Mouse (Mus musculus): ENCODE results near the gene Supt5. TPM values are rescaled to one million over a fixed set of nuclear protein-coding genes. Genes with fewer than 3 reads are reported as not detected.
A peak's percentile ranks its signal among the peaks of the same experiment; 100 is the strongest.

The Supt5 gene
- polyA plus RNA-seq, 1 experiment from 2014 or later = 104 TPM

GRCm38 (mm10) chr7:28278279-28278652 is 60.3 kb downstream of the Supt5 start:
- ATAC-seq (replicated peaks) = no peak
- H3K36me3 ChIP-seq = 0 out of 2 replicates have a peak, but pooled peaks cover under 1% of the 10 kb centered on the region
- H3K27ac ChIP-seq (replicated peaks) = peak overlapping the region; percentile 81
- H3K4me1 ChIP-seq = peaks cover 21% of the 10 kb centered on the region
- 84% methylated on average over 7 of the region's 7 CpGs for WGBS
- H3K9me3 ChIP-seq = no peaks in the 10 kb centered on the region
- peak overlapping the region; percentile 75 for H3K4me3 ChIP-seq
- H3K4me2 ChIP-seq (replicated peaks) = peak overlapping the region; percentile 79
- no peaks in the 10 kb centered on the region for H3K27me3 ChIP-seq
- H3K9ac ChIP-seq (replicated peaks) = peak overlapping the region; percentile 91

- Histone ChIP-seq H3K27ac (replicated peaks) (peak within 1 kb of the TSS; percentile 81), H3K36me3 (peaks cover 6% of the 10 kb centered on the region; the same call in 1 of the 2 replicates), H3K9ac (replicated peaks) (peak within 1 kb of the TSS; percentile 91), H3K4me3 (peak within 1 kb of the TSS; percentile 75), H3K27me3 (no peaks in the 10 kb centered on the region), H3K4me1 (peaks cover 21% of the 10 kb centered on the region), H3K4me2 (replicated peaks) (peak within 1 kb of the TSS; percentile 79), H3K9me3 (no peaks in the 10 kb centered on the region)
- 3% methylated on average over 68 of the region's 68 CpGs for WGBS
- ATAC-seq (replicated peaks) = peak; percentile 79
Observed at GRCm38 (mm10) chr7:28277615-28278278, 60.8 kb downstream of the Supt5 start, which contains the start of gene Eid2b. Gene Eid2b (plus strand): TSS chr7:28277739.

GRCm38 (mm10) chr7:28277237-28277614 is 61.3 kb downstream of the Supt5 start:
- peak; percentile 42 for ATAC-seq (replicated peaks)
- peaks cover 21% of the 10 kb centered on the region for H3K4me1 ChIP-seq
- WGBS = 61% methylated on average over 8 of the region's 8 CpGs
- no peak overlapping the region for H3K4me2 ChIP-seq (replicated peaks)
- H3K36me3 ChIP-seq = peaks cover 7% of the 10 kb centered on the region; the same call in 1 of the 2 replicates
- H3K9ac ChIP-seq (replicated peaks) = no peak overlapping the region
- no peak overlapping the region for H3K27ac ChIP-seq (replicated peaks)
- no peaks in the 10 kb centered on the region for H3K9me3 ChIP-seq
- peak overlapping the region; percentile 75; the same call in 1 of the 2 replicates for H3K4me3 ChIP-seq
- H3K27me3 ChIP-seq = no peaks in the 10 kb centered on the region

GRCm38 (mm10) chr7:28271761-28272160 is 66.8 kb downstream of the Supt5 start:
- Histone ChIP-seq H3K27ac (replicated peaks) (no peak overlapping the region), H3K4me3 (no peak overlapping the region), H3K9ac (replicated peaks) (no peak overlapping the region), H3K4me1 (peaks cover 15% of the 10 kb centered on the region), H3K36me3 (peaks cover 27% of the 10 kb centered on the region), H3K4me2 (replicated peaks) (no peak overlapping the region), H3K9me3 (no peaks in the 10 kb centered on the region), H3K27me3 (no peaks in the 10 kb centered on the region)
- WGBS = 75% methylated on average over 3 of the region's 3 CpGs
- ATAC-seq (replicated peaks) = no peak

- Histone ChIP-seq H3K36me3 (peaks cover 27% of the 10 kb centered on the region), H3K4me1 (peaks cover 15% of the 10 kb centered on the region), H3K27ac (replicated peaks) (no peak overlapping the region), H3K4me3 (0 out of 2 replicates have a peak overlapping the region, but pooled peaks have one; percentile 98), H3K9me3 (no peaks in the 10 kb centered on the region), H3K4me2 (replicated peaks) (no peak overlapping the region; the same call in 1 of the 2 replicates), H3K9ac (replicated peaks) (no peak overlapping the region), H3K27me3 (no peaks in the 10 kb centered on the region)
- ATAC-seq (replicated peaks) = no peak
- WGBS = 94% methylated on average over 12 of the region's 12 CpGs
Observed at GRCm38 (mm10) chr7:28269355-28269754, 69.2 kb downstream of the Supt5 start.

GRCm38 (mm10) chr7:28268576-28268975 is 70.0 kb downstream of the Supt5 start:
- peaks cover 27% of the 10 kb centered on the region for H3K36me3 ChIP-seq
- peak overlapping the region; percentile 98 for H3K9ac ChIP-seq (replicated peaks)
- peak overlapping the region; percentile 98 for H3K4me3 ChIP-seq
- no peaks in the 10 kb centered on the region for H3K27me3 ChIP-seq
- H3K4me2 ChIP-seq (replicated peaks) = peak overlapping the region; percentile 81
- ATAC-seq (replicated peaks) = no peak
- peak overlapping the region; percentile 93 for H3K27ac ChIP-seq (replicated peaks)
- 26% methylated on average over 16 of the region's 16 CpGs for WGBS
- peaks cover 15% of the 10 kb centered on the region for H3K4me1 ChIP-seq
- H3K9me3 ChIP-seq = no peaks in the 10 kb centered on the region

- H3K4me1 ChIP-seq = peaks cover 15% of the 10 kb centered on the region
- H3K27me3 ChIP-seq = no peaks in the 10 kb centered on the region
- under 1% methylated on average over 44 of the region's 62 CpGs for WGBS
- peak; percentile 66 for ATAC-seq (replicated peaks)
- H3K9me3 ChIP-seq = no peaks in the 10 kb centered on the region
- peak overlapping the region; percentile 81 for H3K4me2 ChIP-seq (replicated peaks)
- peak overlapping the region; percentile 98 for H3K9ac ChIP-seq (replicated peaks)
- peak overlapping the region; percentile 98 for H3K4me3 ChIP-seq
- H3K36me3 ChIP-seq = peaks cover 25% of the 10 kb centered on the region
- H3K27ac ChIP-seq (replicated peaks) = peak overlapping the region; percentile 93
Observed at GRCm38 (mm10) chr7:28268042-28268531, 70.5 kb downstream of the Supt5 start.

GRCm38 (mm10) chr7:28267129-28268041 is 71.2 kb downstream of the Supt5 start, which contains the start of gene Eid2:
Gene Eid2 (plus strand): TSS chr7:28267881.
- H3K4me1 ChIP-seq = peaks cover 15% of the 10 kb centered on the region
- ATAC-seq (replicated peaks) = peak; percentile 95
- peak within 1 kb of the TSS; percentile 98 for H3K4me3 ChIP-seq
- 7% methylated on average over 57 of the region's 57 CpGs for WGBS
- peak within 1 kb of the TSS; percentile 93 for H3K27ac ChIP-seq (replicated peaks)
- H3K4me2 ChIP-seq (replicated peaks) = peak within 1 kb of the TSS; percentile 81
- peaks cover 20% of the 10 kb centered on the region for H3K36me3 ChIP-seq
- H3K9me3 ChIP-seq = no peaks in the 10 kb centered on the region
- no peaks in the 10 kb centered on the region for H3K27me3 ChIP-seq
- H3K9ac ChIP-seq (replicated peaks) = peak within 1 kb of the TSS; percentile 98

- Histone ChIP-seq H3K9ac (replicated peaks) (no peak overlapping the region), H3K4me1 (peaks cover 15% of the 10 kb centered on the region), H3K27me3 (no peaks in the 10 kb centered on the region), H3K4me2 (replicated peaks) (no peak overlapping the region), H3K9me3 (no peaks in the 10 kb centered on the region), H3K36me3 (peaks cover 5% of the 10 kb centered on the region; the same call in 1 of the 2 replicates), H3K4me3 (no peak overlapping the region), H3K27ac (replicated peaks) (no peak overlapping the region)
- WGBS = 83% methylated on average over 13 of the region's 13 CpGs
- no peak for ATAC-seq (replicated peaks)
Observed at GRCm38 (mm10) chr7:28265391-28265790, 73.2 kb downstream of the Supt5 start.
